Mouse (Mus musculus): ENCODE data around the gene Lrp5.
A peak's percentile ranks its signal among the peaks of the same experiment; 100 is the strongest.
"Not testable (repeated sequence)": the region's sequence is repeated elsewhere in the genome, so short reads cannot be mapped to it uniquely, and the experiment has no call there.

Gene Lrp5

GRCm38 (mm10) chr19:3695471-3695870 lies 9.1 kb upstream of the Lrp5 start:
- peak; percentile 48 for DNase-seq (ENCODE audit: low spot score)

- DNase-seq (ENCODE audit: low spot score) = peak; percentile 70
Observed at GRCm38 (mm10) chr19:3695006-3695405, 8.6 kb upstream of the Lrp5 start.

GRCm38 (mm10) chr19:3694476-3694875 lies 8.1 kb upstream of the Lrp5 start:
- no peak for DNase-seq (ENCODE audit: low spot score)

- no peak for DNase-seq (ENCODE audit: low spot score)
Observed at GRCm38 (mm10) chr19:3692414-3693145, 6.2 kb upstream of the Lrp5 start.

- DNase-seq (ENCODE audit: low spot score) = no peak
Observed at GRCm38 (mm10) chr19:3691337-3691736, 5.0 kb upstream of the Lrp5 start.

GRCm38 (mm10) chr19:3687676-3688171 lies 1.4 kb upstream of the Lrp5 start:
- no peak for DNase-seq (ENCODE audit: low spot score)

GRCm38 (mm10) chr19:3685611-3686214 lies 651 bp downstream of the Lrp5 start:
- peak; percentile 47 for DNase-seq (ENCODE audit: low spot score)

GRCm38 (mm10) chr19:3684957-3685580 lies 1.3 kb downstream of the Lrp5 start:
- peak; percentile 43 for DNase-seq (ENCODE audit: low spot score)

- no peak for DNase-seq (ENCODE audit: low spot score)
Observed at GRCm38 (mm10) chr19:3684414-3684813, 1.9 kb downstream of the Lrp5 start.

GRCm38 (mm10) chr19:3681310-3681934 lies 4.9 kb downstream of the Lrp5 start:
- peak; percentile 94 for DNase-seq (ENCODE audit: low spot score)

- peak; percentile 54 for DNase-seq (ENCODE audit: low spot score)
Observed at GRCm38 (mm10) chr19:3680732-3681131, 5.6 kb downstream of the Lrp5 start.

GRCm38 (mm10) chr19:3674122-3674855 lies 12.1 kb downstream of the Lrp5 start:
- DNase-seq (ENCODE audit: low spot score) = peak; percentile 92

- DNase-seq (ENCODE audit: low spot score) = no peak
Observed at GRCm38 (mm10) chr19:3673149-3673548, 13.2 kb downstream of the Lrp5 start.

GRCm38 (mm10) chr19:3669100-3669499 lies 17.3 kb downstream of the Lrp5 start:
- DNase-seq (ENCODE audit: low spot score) = no peak

- DNase-seq (ENCODE audit: low spot score) = no peak
Observed at GRCm38 (mm10) chr19:3668551-3668950, 17.8 kb downstream of the Lrp5 start.

- no peak for DNase-seq (ENCODE audit: low spot score)
Observed at GRCm38 (mm10) chr19:3667979-3668378, 18.4 kb downstream of the Lrp5 start.

- peak; percentile 83 for DNase-seq (ENCODE audit: low spot score)
Observed at GRCm38 (mm10) chr19:3667155-3667895, 19.0 kb downstream of the Lrp5 start.

- peak; percentile 89 for DNase-seq (ENCODE audit: low spot score)
Observed at GRCm38 (mm10) chr19:3666632-3667031, 19.7 kb downstream of the Lrp5 start.

- peak; percentile 42 for DNase-seq (ENCODE audit: low spot score)
Observed at GRCm38 (mm10) chr19:3665510-3665909, 20.9 kb downstream of the Lrp5 start.

GRCm38 (mm10) chr19:3657947-3658346 lies 28.4 kb downstream of the Lrp5 start:
- no peak for DNase-seq (ENCODE audit: low spot score)

GRCm38 (mm10) chr19:3657065-3657464 lies 29.3 kb downstream of the Lrp5 start:
- DNase-seq (ENCODE audit: low spot score) = not testable (repeated sequence)
